Mouse (Mus musculus): ENCODE results near the gene Gm609. TPM values are rescaled to one million over a fixed set of nuclear protein-coding genes. Genes with fewer than 3 reads are reported as not detected.
A peak's percentile ranks its signal among the peaks of the same experiment; 100 is the strongest.
"Not testable (repeated sequence)": the region's sequence is repeated elsewhere in the genome, so short reads cannot be mapped to it uniquely, and the experiment has no call there.

The Gm609 gene
- under 1 TPM; 0.08 to 0.23 TPM for total RNA-seq (2021)
- long read RNA-seq, experiment 1 = 0 reads
- long read RNA-seq, experiment 2 = 0 reads

- TF ChIP-seq CTCF (IDR thresholded peaks at IDR 0.05) = no peak
Measured at GRCm38 (mm10) chr16:45492927-45493326, at the start of gene Gm609. TSS of gene Gm609 (minus strand) at chr16:45492969.

GRCm38 (mm10) chr16:45542108-45542507 is 49.3 kb upstream of the Gm609 start:
- no peak overlapping the region for H3K4me3 ChIP-seq
- no peak for TF ChIP-seq CTCF (IDR thresholded peaks at IDR 0.05)
- no peak overlapping the region for H3K27ac ChIP-seq
- intact Hi-C loops (cut with DNase I) = no loop called here
- DNase-seq = no peak

More at GRCm38 (mm10) chr16:45492927-45493326, at the start of gene Gm609:
- Histone ChIP-seq H3K27ac (no peak within 1 kb of the TSS), H3K4me3 (no peak within 1 kb of the TSS)
- no peak for DNase-seq
- intact Hi-C loops (cut with DNase I) = no loop called here

GRCm38 (mm10) chr16:45538342-45538741 is 45.6 kb upstream of the Gm609 start:
- H3K27ac ChIP-seq; H3K4me3 ChIP-seq; intact Hi-C loops (cut with DNase I); DNase-seq: not testable (repeated sequence)

GRCm38 (mm10) chr16:45535009-45535408 is 42.2 kb upstream of the Gm609 start, which contains the start of gene Slc9c1:
TSS of gene Slc9c1 (plus strand) at chr16:45535309.
- intact Hi-C loops (cut with DNase I) = no loop called here
- Histone ChIP-seq H3K27ac (no peak within 1 kb of the TSS), H3K4me3 (no peak within 1 kb of the TSS)
- DNase-seq = no peak
- no peak for TF ChIP-seq CTCF (IDR thresholded peaks at IDR 0.05)

GRCm38 (mm10) chr16:45531950-45532349 is 39.2 kb upstream of the Gm609 start, which contains the start of gene Gm17783:
TSS of gene Gm17783 (minus strand) at chr16:45532050.
- TF ChIP-seq CTCF (IDR thresholded peaks at IDR 0.05) = no peak
- Histone ChIP-seq H3K4me3 (no peak within 1 kb of the TSS), H3K27ac (no peak within 1 kb of the TSS)
- intact Hi-C loops (cut with DNase I) = no loop called here
- no peak for DNase-seq

GRCm38 (mm10) chr16:45525551-45525950 is 32.8 kb upstream of the Gm609 start:
- Histone ChIP-seq H3K27ac (no peak overlapping the region), H3K4me3 (no peak overlapping the region)
- no peak for TF ChIP-seq CTCF (IDR thresholded peaks at IDR 0.05)
- DNase-seq = no peak
- intact Hi-C loops (cut with DNase I) = no loop called here

- no peak overlapping the region for H3K4me3 ChIP-seq
- H3K27ac ChIP-seq = no peak overlapping the region
- no peak for DNase-seq
- intact Hi-C loops (cut with DNase I) = no loop called here
- TF ChIP-seq CTCF (IDR thresholded peaks at IDR 0.05) = no peak
Measured at GRCm38 (mm10) chr16:45495326-45495725, 2.6 kb upstream of the Gm609 start.

GRCm38 (mm10) chr16:45476991-45477390 is 15.8 kb downstream of the Gm609 start:
- no peak for DNase-seq
- no peak for TF ChIP-seq CTCF (IDR thresholded peaks at IDR 0.05)
- Histone ChIP-seq H3K27ac (no peak overlapping the region), H3K4me3 (no peak overlapping the region)
- intact Hi-C loops (cut with DNase I) = no loop called here

- intact Hi-C loops (cut with DNase I); H3K4me3 ChIP-seq: not testable (repeated sequence)
Measured at GRCm38 (mm10) chr16:45471836-45472235, 20.9 kb downstream of the Gm609 start.

GRCm38 (mm10) chr16:45454762-45455161 is 38.0 kb downstream of the Gm609 start:
- no peak for DNase-seq
- intact Hi-C loops (cut with DNase I) = no loop called here
- TF ChIP-seq CTCF (IDR thresholded peaks at IDR 0.05) = no peak
- H3K4me3 ChIP-seq = no peak overlapping the region
- no peak overlapping the region for H3K27ac ChIP-seq

More at GRCm38 (mm10) chr16:45471836-45472235, 20.9 kb downstream of the Gm609 start:
- not testable (repeated sequence) for H3K27ac ChIP-seq, DNase-seq

- intact Hi-C loops (cut with DNase I) = no loop called here
- TF ChIP-seq CTCF (IDR thresholded peaks at IDR 0.05) = no peak
- Histone ChIP-seq H3K4me3 (no peak overlapping the region), H3K27ac (no peak overlapping the region)
- no peak for DNase-seq
Measured at GRCm38 (mm10) chr16:45437230-45437739, 55.5 kb downstream of the Gm609 start.

- Histone ChIP-seq H3K4me3 (no peak overlapping the region), H3K27ac (no peak overlapping the region)
- DNase-seq = no peak
- intact Hi-C loops (cut with DNase I) = no loop called here
- TF ChIP-seq CTCF (IDR thresholded peaks at IDR 0.05) = no peak
Measured at GRCm38 (mm10) chr16:45435591-45435990, 57.2 kb downstream of the Gm609 start.

- DNase-seq = peak; percentile 21
- no peak for TF ChIP-seq CTCF (IDR thresholded peaks at IDR 0.05)
- no peak overlapping the region for H3K27ac ChIP-seq
Measured at GRCm38 (mm10) chr16:45427651-45428050, 65.1 kb downstream of the Gm609 start.

GRCm38 (mm10) chr16:45413497-45413896 is 79.3 kb downstream of the Gm609 start:
- intact Hi-C loops (cut with DNase I) = loop anchor here (5.0 kb wide), 1 partner anchor 131 kb away; no protein-coding TSS in a partner anchor
- TF ChIP-seq CTCF (IDR thresholded peaks at IDR 0.05) = peak; percentile 59
- no peak for DNase-seq

More at GRCm38 (mm10) chr16:45427651-45428050, 65.1 kb downstream of the Gm609 start:
- intact Hi-C loops (cut with DNase I) = no loop called here
- no peak overlapping the region for H3K4me3 ChIP-seq

GRCm38 (mm10) chr16:45409064-45409446 is 83.7 kb downstream of the Gm609 start:
- intact Hi-C loops (cut with DNase I) = loop anchor here (5.0 kb wide), 2 partner anchors 47 to 77 kb away; no protein-coding TSS in a partner anchor
- Histone ChIP-seq H3K4me3 (peak overlapping the region; percentile 68), H3K27ac (peak overlapping the region; percentile 93)
- DNase-seq = not testable (repeated sequence)

More at GRCm38 (mm10) chr16:45413497-45413896, 79.3 kb downstream of the Gm609 start:
- H3K27ac ChIP-seq = no peak overlapping the region
- H3K4me3 ChIP-seq = no peak overlapping the region

Measured in gastrocnemius, adult 2 months (tissue).